ENCODE assay signal across 27 mouse cellular contexts in the genomic region with DNA sequence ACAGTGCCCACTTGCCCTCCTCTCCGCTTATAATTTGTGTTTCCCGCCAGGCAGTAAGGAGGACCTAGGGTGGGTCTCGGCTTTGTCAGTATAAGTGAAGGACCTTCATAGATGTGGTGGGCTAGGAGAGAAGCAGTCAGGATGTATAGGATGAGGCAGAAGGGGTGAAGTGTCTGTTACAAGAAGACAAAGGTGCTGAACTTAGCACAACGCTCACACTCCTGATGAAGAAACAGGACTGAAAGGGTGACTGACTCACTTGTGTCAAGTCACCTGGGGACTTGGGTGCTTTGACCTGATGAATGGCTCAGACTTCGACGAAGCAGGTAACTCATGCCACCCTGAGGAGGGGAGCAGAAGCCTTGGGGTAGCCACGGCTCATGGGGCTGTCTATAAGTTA.
"Had no signal": no experiment of that assay in that cellular context is flagged by ENCODE, and none has a peak within 500 bp of the region (broad histone marks: within the 10 kb centered on the region; RNA-seq: fewer than 3 reads in every experiment).

No protein-coding gene starts in this region.

- H3K36me3 ChIP-seq: embryonic facial prominence, embryonic 10.5 days; embryonic facial prominence, embryonic 12.5 days; embryonic facial prominence, embryonic 13.5 days; embryonic facial prominence, embryonic 15.5 days; forebrain, embryonic 10.5 days; forebrain, embryonic 12.5 days; forebrain, embryonic 15.5 days had no signal

- H3K4me3 ChIP-seq: embryonic facial prominence, embryonic 10.5 days; embryonic facial prominence, embryonic 12.5 days; embryonic facial prominence, embryonic 13.5 days; embryonic facial prominence, embryonic 15.5 days; erythroblast, embryonic 14.5 days; forebrain, embryonic 12.5 days; forebrain, embryonic 13.5 days; forebrain, embryonic 15.5 days; gastrocnemius, adult 2 months; heart, adult 2 months had no signal

- H3K9ac ChIP-seq: embryonic facial prominence, embryonic 13.5 days; embryonic facial prominence, embryonic 15.5 days; forebrain, embryonic 12.5 days; forebrain, embryonic 13.5 days; forebrain, embryonic 15.5 days; forebrain, postnatal 0 days had no signal

- ATAC-seq: forebrain, embryonic 13.5 days; forebrain, embryonic 14.5 days; forebrain, embryonic 15.5 days; forebrain, embryonic 16.5 days; forebrain, postnatal 0 days had no signal

- H3K9me3 ChIP-seq: embryonic facial prominence, embryonic 10.5 days; embryonic facial prominence, embryonic 12.5 days; embryonic facial prominence, embryonic 13.5 days; embryonic facial prominence, embryonic 15.5 days; forebrain, embryonic 10.5 days; forebrain, embryonic 12.5 days; forebrain, embryonic 13.5 days; forebrain, embryonic 15.5 days had no signal

- H3K27ac ChIP-seq: embryonic facial prominence, embryonic 10.5 days; embryonic facial prominence, embryonic 12.5 days; embryonic facial prominence, embryonic 15.5 days; forebrain, embryonic 12.5 days; gastrocnemius, adult 2 months; heart, adult 2 months had no signal

- DNase-seq: cerebellum, adult 8-10 months; cerebellum, adult 9-10 months; cerebellum, adult 9-11 months; cerebellum, postnatal 10 days; cerebellum, postnatal 14 days; cerebellum, postnatal 25 days; cerebellum, postnatal 36 days; embryo, embryonic 11 days; forebrain, postnatal 0 days; gastrocnemius, postnatal 10 days; gastrocnemius, postnatal 14 days; gastrocnemius, postnatal 25 days; gastrocnemius, postnatal 36 days; heart, adult 18-20 months; heart, adult 2 months had no signal

- H3K27me3 ChIP-seq: embryonic facial prominence, embryonic 12.5 days; embryonic facial prominence, embryonic 13.5 days; embryonic facial prominence, embryonic 15.5 days; forebrain, embryonic 12.5 days; forebrain, embryonic 13.5 days; forebrain, embryonic 15.5 days had no signal

- H3K4me2 ChIP-seq: embryonic facial prominence, embryonic 12.5 days; embryonic facial prominence, embryonic 15.5 days; forebrain, embryonic 12.5 days; forebrain, embryonic 13.5 days; forebrain, embryonic 15.5 days had no signal
